In genomic region chr11:103349699-103350098, GRCm38 (mm10) we compare ENCODE assay signal across 15 mouse cellular contexts. TPM values are rescaled to one million over a fixed set of nuclear protein-coding genes. Genes with fewer than 3 reads are reported as not detected.
DNase-seq lines count a peak whose midpoint lies in the region; TF ChIP-seq lines count a peak whose summit lies in the region.
"Had no signal": no experiment of that assay in that cellular context is flagged by ENCODE, and none has a peak within 500 bp of the region (broad histone marks: within the 10 kb centered on the region; RNA-seq: fewer than 3 reads in every experiment).

No protein-coding gene starts in this region.

- TF ChIP-seq EP300 in heart, adult 2 months (IDR thresholded peaks at IDR 0.05; ENCODE audit: insufficient read depth, low read depth, low read length), result no peak

- H3K27ac ChIP-seq in heart, adult 2 months, result no peak overlapping the region
- H3K27ac ChIP-seq in small intestine, adult 2 months (ENCODE audit: insufficient read depth, low read depth, low read length), result no peak overlapping the region
- H3K27ac ChIP-seq: midbrain, embryonic 13.5 days; neural tube, embryonic 13.5 days had no signal

- no peak overlapping the region for H3K9ac ChIP-seq in heart, adult 2 months (ENCODE audit: low read depth, low read length)
- H3K9ac ChIP-seq: midbrain, embryonic 13.5 days; neural tube, embryonic 13.5 days had no signal

- H3K4me3 ChIP-seq in heart, adult 2 months, result no peak overlapping the region
- no peak overlapping the region for H3K4me3 ChIP-seq in lung, adult 2 months (replicated peaks; ENCODE audit: extremely low read depth, low read depth, low read length)
- H3K4me3 ChIP-seq in small intestine, adult 2 months (ENCODE audit: low read depth, low read length), result no peak overlapping the region
- H3K4me3 ChIP-seq: midbrain, embryonic 13.5 days; neural tube, embryonic 13.5 days had no signal

- intact Hi-C loops in heart, adult 2 months (cut with DNase I), result no loop called here
- intact Hi-C loops in heart, postnatal 10 days (cut with DNase I), result loop anchor here (10.0 kb wide), 1 partner anchor 345 kb away; the partner anchor contains the start of gene Gosr2

- DNase-seq in heart, adult 2 months, result no peak
- no peak for DNase-seq in heart, postnatal 10 days
- no peak for DNase-seq in lung, adult 2 months
- DNase-seq in lung, postnatal 10 days, result no peak
- DNase-seq in ES-CJ7 (ENCODE audit: low read depth, low spot score), result peak; percentile 55
- no peak for DNase-seq in thymus, postnatal 14 days
- no peak for DNase-seq in embryo, embryonic 9.5 days (ENCODE audit: extremely low spot score)
- DNase-seq: adrenal gland, postnatal 36 days; cerebellum, adult 9-11 months; kidney, adult 8-10 months; spleen, adult 18-20 months; thymus, adult 18-20 months had no signal

- peak; percentile 56 for TF ChIP-seq CTCF in heart, adult 2 months (IDR thresholded peaks at IDR 0.05)
- TF ChIP-seq CTCF in lung, adult 2 months (IDR thresholded peaks at IDR 0.05; ENCODE audit: insufficient read depth, low read length), result 0 out of 2 replicates have a peak, but pooled peaks have one; percentile 14
- TF ChIP-seq CTCF in small intestine, adult 2 months (IDR thresholded peaks at IDR 0.05; ENCODE audit: extremely low read depth, insufficient read length, insufficient replicate concordance, low read depth, low read length), result peak; percentile 41; the same call in 1 of the 2 replicates

- no peaks in the 10 kb centered on the region for H3K27me3 ChIP-seq in heart, adult 2 months (ENCODE audit: control insufficient read depth, insufficient read depth, low read length)
- H3K27me3 ChIP-seq in small intestine, adult 2 months (ENCODE audit: control insufficient read depth, insufficient read depth, low read length), result no peaks in the 10 kb centered on the region
- H3K27me3 ChIP-seq: midbrain, embryonic 13.5 days had no signal

- peaks cover 19% of the 10 kb centered on the region for H3K4me1 ChIP-seq in heart, adult 2 months (ENCODE audit: control insufficient read depth, insufficient read depth, low read length)
- H3K4me1 ChIP-seq in lung, adult 2 months (ENCODE audit: control insufficient read depth, insufficient read depth, low read length), result peaks cover 13% of the 10 kb centered on the region
- peaks cover 30% of the 10 kb centered on the region for H3K4me1 ChIP-seq in small intestine, adult 2 months (ENCODE audit: control insufficient read depth, insufficient read depth, insufficient read length, low read length)
- H3K4me1 ChIP-seq: midbrain, embryonic 13.5 days had no signal

- 66% methylated on average over 2 of the region's 2 CpGs for WGBS in heart, adult 2 months
- WGBS in lung, adult 2 months, result 67% methylated on average over 2 of the region's 2 CpGs
- WGBS in small intestine, adult 2 months, result 81% methylated on average over 2 of the region's 2 CpGs

- no peaks in the 10 kb centered on the region for H3K36me3 ChIP-seq in heart, adult 2 months (ENCODE audit: control insufficient read depth, insufficient read depth, low read length)
- peaks cover 19% of the 10 kb centered on the region for H3K36me3 ChIP-seq in small intestine, adult 2 months (ENCODE audit: control insufficient read depth, insufficient read depth, low read length)
- H3K36me3 ChIP-seq: midbrain, embryonic 13.5 days; neural tube, embryonic 13.5 days had no signal

- H3K79me2 ChIP-seq in heart, adult 2 months (replicated peaks; ENCODE audit: control insufficient read depth, insufficient read depth, low read length), result no peaks in the 10 kb centered on the region

- no peak for TF ChIP-seq POLR2A in heart, adult 2 months (IDR thresholded peaks at IDR 0.05; ENCODE audit: insufficient read depth, low read depth, low read length)
- no peak for TF ChIP-seq POLR2A in lung, adult 2 months (IDR thresholded peaks at IDR 0.05; ENCODE audit: borderline replicate concordance, extremely low read depth, low read depth, low read length)
- TF ChIP-seq POLR2A in small intestine, adult 2 months (IDR thresholded peaks at IDR 0.05; ENCODE audit: low read depth, low read length), result no peak

RNA-seq across cellular contexts. Expression of gene Arhgap27, which starts 13.8 kb away (rescaled TPM):
- 10 to 100 TPM; 14.1 to 22.9 TPM for total RNA-seq in heart, adult 2 months (2021)
- 15.0 and 18.5 TPM in 2 replicates for polyA plus RNA-seq in heart, adult 2 months (2012; rRNA removed)
- total RNA-seq in heart, postnatal 10 days (2021), result 10 to 100 TPM; 28.6 to 34.3 TPM
- 71.4 and 83.7 TPM in 2 replicates for polyA plus RNA-seq in lung, adult 2 months (2012; rRNA removed)
- polyA plus RNA-seq in small intestine, adult 2 months (2012; rRNA removed), result 105 and 122 TPM in 2 replicates
